7 mouse cellular contexts compared by ENCODE assay signal in genomic region chr5:3647708-3648121, GRCm38 (mm10). TPM values are rescaled to one million over a fixed set of nuclear protein-coding genes. Genes with fewer than 3 reads are reported as not detected.
DNase-seq lines count a peak whose midpoint lies in the region; ATAC-seq lines count a peak whose summit lies in the region.

No protein-coding gene starts in this region.

- peak; percentile 83 for ATAC-seq in megakaryocyte-erythroid progenitor cell, adult 5-6 weeks (replicated peaks; ENCODE audit: low FRiP score, low TSS enrichment, poor library complexity, severe bottlenecking)

- DNase-seq in adrenal gland, adult 2 months, result peak; percentile 93
- DNase-seq in embryo, embryonic 10 days (ENCODE audit: low spot score), result peak; percentile 83
- peak; percentile 80 for DNase-seq in gastrocnemius, postnatal 10 days
- peak; percentile 39 for DNase-seq in hindlimb bud, embryonic 11.5 days (ENCODE audit: extremely low spot score, low read depth, low spot score)
- peak; percentile 80 to 93 for DNase-seq in left cerebral cortex, postnatal 10 days (ENCODE audit: extremely low spot score in 1 of 2, low spot score in 2 of 2)
- DNase-seq in right cerebral cortex, postnatal 36 days (ENCODE audit: low spot score in 2 of 2), result peak; percentile 81 to 84

- intact Hi-C loops in left cerebral cortex, postnatal 10 days (cut with DNase I), result loop anchor here (5.0 kb wide), 1 partner anchor 155 kb away; the partner anchor contains the start of genes Ankib1 and Krit1

RNA-seq across cellular contexts. Expression of gene Tmbim7, which starts 3.3 kb away (rescaled TPM):
- total RNA-seq in adrenal gland, adult 2 months (2021), result not detected
- polyA plus RNA-seq in adrenal gland, adult 2 months (2012; rRNA removed), result not detected in 2 replicates
- total RNA-seq in gastrocnemius, postnatal 10 days (2021), result not detected
- not detected for total RNA-seq in left cerebral cortex, postnatal 10 days (2021)
- total RNA-seq in megakaryocyte-erythroid progenitor cell, adult 5-6 weeks (2014; fragmentation: Nextera tagmentation), result 0.94 and 1.4 TPM in 2 replicates
- total RNA-seq in megakaryocyte-erythroid progenitor cell, adult 5-6 weeks (2017), result not detected in 2 replicates

RNA-seq across cellular contexts. Expression of gene Gatad1, which starts 9.3 kb away (rescaled TPM):
- 100 to 1,000 TPM; 161 to 197 TPM for total RNA-seq in adrenal gland, adult 2 months (2021)
- 93.7 and 114 TPM in 2 replicates for polyA plus RNA-seq in adrenal gland, adult 2 months (2012; rRNA removed)
- 10 to 100 TPM; 81.1 to 81.8 TPM for total RNA-seq in gastrocnemius, postnatal 10 days (2021)
- total RNA-seq in left cerebral cortex, postnatal 10 days (2021), result 100 to 1,000 TPM; 128 to 129 TPM
- total RNA-seq in megakaryocyte-erythroid progenitor cell, adult 5-6 weeks (2014; fragmentation: Nextera tagmentation), result 95.7 and 101 TPM in 2 replicates
- total RNA-seq in megakaryocyte-erythroid progenitor cell, adult 5-6 weeks (2017), result 183 and 187 TPM in 2 replicates

RNA-seq across cellular contexts. Expression of gene Rbm48, which starts 51.3 kb away (rescaled TPM):
- total RNA-seq in adrenal gland, adult 2 months (2021), result 1 to 10 TPM; 8.8 to 9.4 TPM
- polyA plus RNA-seq in adrenal gland, adult 2 months (2012; rRNA removed), result 2.0 and 2.8 TPM in 2 replicates
- 1 to 10 TPM; 4.5 to 7.3 TPM for total RNA-seq in gastrocnemius, postnatal 10 days (2021)
- total RNA-seq in left cerebral cortex, postnatal 10 days (2021), result 10 to 100 TPM; 11.5 to 12.3 TPM
- 10.7 and 17.7 TPM in 2 replicates for total RNA-seq in megakaryocyte-erythroid progenitor cell, adult 5-6 weeks (2014; fragmentation: Nextera tagmentation)
- total RNA-seq in megakaryocyte-erythroid progenitor cell, adult 5-6 weeks (2017), result 29.5 and 31.9 TPM in 2 replicates

RNA-seq across cellular contexts. Expression of gene Pex1, which starts 51.8 kb away (rescaled TPM):
- 10 to 100 TPM; 20.9 to 43.1 TPM for total RNA-seq in adrenal gland, adult 2 months (2021)
- polyA plus RNA-seq in adrenal gland, adult 2 months (2012; rRNA removed), result 6.0 and 8.9 TPM in 2 replicates
- 1 to 10 TPM; 8.1 to 9.6 TPM for total RNA-seq in gastrocnemius, postnatal 10 days (2021)
- total RNA-seq in left cerebral cortex, postnatal 10 days (2021), result 10 to 100 TPM; 27.4 to 27.8 TPM
- 16.6 and 38.2 TPM in 2 replicates for total RNA-seq in megakaryocyte-erythroid progenitor cell, adult 5-6 weeks (2014; fragmentation: Nextera tagmentation)
- 20.7 and 22.1 TPM in 2 replicates for total RNA-seq in megakaryocyte-erythroid progenitor cell, adult 5-6 weeks (2017)

Comparison
In these comparisons a context has a peak if more than half of its experiments do, and no peak if none do; other contexts are left out.
1. Peak in every context shown above with its lines: DNase-seq and ATAC-seq.
2. DNase-seq: peak in every context shown above with its lines; median percentile 93 in adrenal gland, adult 2 months; 86 in left cerebral cortex, postnatal 10 days; 83 in embryo, embryonic 10 days; 82 in right cerebral cortex, postnatal 36 days; 80 in gastrocnemius, postnatal 10 days; 39 in hindlimb bud, embryonic 11.5 days.